Mouse (Mus musculus) cerebellum, adult 9-11 months (tissue): Measurements from ENCODE around the gene Prrc2b.

Source experiments
- DNase-seq: peaks from one replicate; pipeline ENCODE4 v3.0.0; 2022

Gene Prrc2b

DNA sequence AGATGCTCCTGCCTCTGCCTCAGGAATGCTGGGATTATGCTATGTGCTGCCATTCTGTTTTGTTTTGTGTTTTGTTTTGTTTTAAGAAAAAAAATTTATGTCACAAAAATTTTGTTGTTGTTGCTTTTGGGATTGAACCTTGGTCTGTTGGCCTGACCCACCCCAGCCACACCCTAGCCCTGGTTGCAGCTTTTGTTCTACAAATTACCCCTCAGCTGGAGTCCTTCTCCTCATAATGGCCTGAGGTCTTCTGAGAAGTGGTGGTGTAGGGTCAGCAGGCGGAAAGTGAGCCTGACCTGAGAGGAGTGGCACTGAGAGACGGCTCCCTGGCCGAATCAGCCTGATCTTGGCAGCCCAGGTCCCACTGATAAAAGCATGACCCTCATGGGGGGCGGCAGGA lies 11.8 kb downstream of the Prrc2b start:
- no peak for DNase-seq

GRCm38 (mm10) chr2:32163057-32163456 lies 12.2 kb downstream of the Prrc2b start:
- DNase-seq: no peak

DNA sequence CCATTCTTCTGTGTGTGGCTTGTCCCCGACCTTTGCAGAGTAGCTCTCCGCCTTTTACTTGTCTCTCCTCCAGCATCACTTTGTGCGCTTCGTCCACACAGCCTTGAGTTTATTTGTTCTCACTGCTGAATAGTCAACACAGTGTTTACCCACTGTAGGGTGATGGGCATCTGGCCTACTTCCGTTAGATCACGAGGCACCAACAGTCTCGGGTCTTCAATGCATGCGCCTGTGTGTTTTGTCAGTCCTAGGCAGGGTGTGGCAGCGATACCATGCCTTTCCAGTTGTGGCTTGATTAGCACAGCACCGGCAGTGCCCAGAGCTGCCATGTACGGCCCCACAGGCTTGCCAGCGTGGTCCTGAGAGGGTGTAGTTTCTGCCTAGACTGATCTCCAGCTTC lies 13.6 kb downstream of the Prrc2b start:
- DNase-seq: no peak

DNA sequence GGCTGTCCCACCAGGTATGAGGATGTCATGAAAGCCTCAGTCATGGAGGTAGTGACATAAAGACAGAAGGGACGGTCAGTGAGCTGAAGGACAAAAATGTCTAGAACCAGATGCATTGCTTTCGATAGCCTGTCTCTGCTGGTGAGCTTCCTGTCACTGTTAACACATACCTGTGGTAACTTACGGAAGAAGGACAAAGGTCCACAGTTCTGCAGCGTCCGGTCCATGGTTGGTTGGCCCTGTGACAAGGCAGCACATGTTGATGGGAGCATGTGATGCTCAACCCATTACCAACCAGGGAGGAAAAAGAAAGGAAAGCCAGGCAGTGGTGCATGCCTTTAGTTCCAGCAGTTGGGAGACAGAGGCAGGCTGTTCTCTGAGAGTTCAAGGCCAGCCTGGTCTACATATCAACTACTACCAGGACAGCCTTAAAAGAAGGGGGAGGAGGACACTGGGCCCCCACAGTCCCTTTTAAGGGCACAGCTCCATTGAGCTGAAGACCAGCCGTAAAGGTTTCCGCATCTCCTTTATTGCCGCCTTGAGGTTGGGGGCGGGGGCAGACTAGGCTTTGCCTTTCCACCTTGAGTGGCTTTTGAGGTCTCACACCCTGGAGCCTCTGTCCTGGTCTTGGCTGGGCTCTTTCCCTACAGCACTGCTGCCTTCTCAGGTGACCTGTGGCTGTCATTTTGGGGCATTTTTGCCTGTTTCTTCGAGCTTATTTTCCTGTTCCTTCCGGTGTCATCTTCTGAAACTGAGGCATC lies 14.3 kb downstream of the Prrc2b start:
- DNase-seq: no peak

GRCm38 (mm10) chr2:32166581-32166980 lies 15.7 kb downstream of the Prrc2b start:
- no peak for DNase-seq

DNA sequence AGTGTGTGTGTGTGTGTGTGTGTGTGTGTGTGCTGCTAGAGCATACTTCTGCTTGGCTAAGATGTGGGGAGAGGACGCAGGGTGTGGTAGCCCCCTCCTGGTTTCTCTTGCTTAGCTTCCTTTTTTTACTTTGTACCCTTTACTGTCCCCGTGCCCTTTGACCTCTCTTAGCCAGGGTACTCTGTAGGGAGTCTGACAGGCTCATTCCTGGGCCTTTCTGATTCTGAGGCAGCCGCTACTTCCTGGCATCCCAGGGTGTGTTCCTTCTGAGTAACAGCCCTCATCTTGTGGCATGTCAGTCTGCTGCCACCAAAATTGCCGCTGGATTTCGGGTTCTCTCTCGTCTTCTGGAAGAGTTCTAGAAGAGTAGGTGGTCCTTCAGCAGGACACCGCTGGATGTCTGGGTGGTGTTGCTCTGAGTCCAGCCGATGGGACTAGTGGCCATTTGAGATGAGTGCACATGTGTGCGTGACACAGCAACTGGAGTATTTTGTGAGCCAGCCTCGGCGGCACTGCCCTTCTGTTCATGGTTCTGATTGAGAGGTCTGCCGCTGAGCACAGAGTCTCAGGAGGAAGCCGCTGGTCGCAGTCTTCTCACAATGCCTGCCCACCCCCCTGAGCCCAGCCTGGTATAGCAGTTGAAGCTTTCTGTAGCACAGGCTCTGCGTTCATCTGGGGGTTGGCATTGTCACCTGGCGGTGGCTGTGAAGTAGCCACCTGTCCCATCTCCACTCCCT lies 16.3 kb downstream of the Prrc2b start:
- DNase-seq: no peak

DNA sequence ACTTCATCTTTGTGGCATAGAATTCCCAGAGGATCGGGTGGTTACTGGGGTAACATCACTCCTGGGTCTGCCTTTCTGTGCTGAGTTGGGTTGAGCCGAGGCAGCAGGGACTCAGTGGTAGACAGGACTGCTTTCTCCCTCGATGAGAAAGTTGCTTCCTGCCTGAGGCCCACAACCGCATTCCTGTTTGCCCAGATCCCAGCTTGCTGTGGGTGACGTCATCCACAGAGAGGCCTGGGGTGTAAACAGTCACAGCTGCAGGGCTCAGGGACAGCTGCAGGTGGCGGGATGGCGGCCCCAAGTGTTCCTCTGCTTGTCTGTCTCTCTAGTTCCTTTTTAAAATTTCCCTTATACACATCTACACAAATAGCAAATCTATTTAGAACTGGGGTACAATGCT lies 16.9 kb downstream of the Prrc2b start:
- DNase-seq: no peak

DNA sequence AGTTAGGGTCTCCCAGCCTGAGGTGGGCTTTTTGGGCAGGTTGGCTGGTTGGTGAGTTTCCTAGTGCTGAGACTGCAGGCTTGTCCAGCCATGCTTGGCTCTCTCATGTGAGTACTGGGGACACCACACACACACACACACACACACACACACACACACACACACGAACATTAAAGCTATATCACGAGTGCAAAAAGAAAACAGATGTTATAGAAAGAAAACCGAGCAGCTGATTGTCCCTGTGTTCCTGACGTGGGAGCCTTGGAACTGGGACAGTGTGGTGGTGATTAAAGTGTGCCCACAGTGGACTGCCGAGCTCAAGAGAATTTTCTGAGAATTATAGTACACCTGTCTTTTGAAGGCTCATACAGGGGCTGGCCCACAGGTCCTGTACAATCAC lies 18.4 kb downstream of the Prrc2b start:
- no peak for DNase-seq

DNA sequence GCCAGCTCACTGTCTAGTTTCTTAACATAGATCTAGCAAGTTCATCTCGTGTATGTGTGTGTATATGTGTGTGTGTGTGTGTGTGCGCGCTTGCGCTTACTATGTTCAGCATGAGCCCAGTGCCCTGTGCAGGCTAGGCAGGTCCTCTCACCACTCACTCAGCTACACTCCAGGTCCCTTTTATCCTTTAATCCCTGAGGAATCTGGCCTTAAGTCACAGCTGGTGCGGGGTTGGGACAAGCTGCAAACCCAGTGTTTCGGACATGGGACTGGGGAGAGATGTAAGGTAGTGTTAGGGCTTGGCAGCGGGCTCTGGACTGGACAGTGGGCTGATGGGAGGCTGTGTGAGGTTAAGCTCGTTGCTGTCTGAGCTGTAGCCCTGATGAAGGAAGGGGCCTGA lies 19.1 kb downstream of the Prrc2b start:
- no peak for DNase-seq

GRCm38 (mm10) chr2:32171658-32172433 lies 21.0 kb downstream of the Prrc2b start:
- DNase-seq: no peak

GRCm38 (mm10) chr2:32174170-32174741 lies 23.4 kb downstream of the Prrc2b start:
- peak; percentile 86 for DNase-seq

DNA sequence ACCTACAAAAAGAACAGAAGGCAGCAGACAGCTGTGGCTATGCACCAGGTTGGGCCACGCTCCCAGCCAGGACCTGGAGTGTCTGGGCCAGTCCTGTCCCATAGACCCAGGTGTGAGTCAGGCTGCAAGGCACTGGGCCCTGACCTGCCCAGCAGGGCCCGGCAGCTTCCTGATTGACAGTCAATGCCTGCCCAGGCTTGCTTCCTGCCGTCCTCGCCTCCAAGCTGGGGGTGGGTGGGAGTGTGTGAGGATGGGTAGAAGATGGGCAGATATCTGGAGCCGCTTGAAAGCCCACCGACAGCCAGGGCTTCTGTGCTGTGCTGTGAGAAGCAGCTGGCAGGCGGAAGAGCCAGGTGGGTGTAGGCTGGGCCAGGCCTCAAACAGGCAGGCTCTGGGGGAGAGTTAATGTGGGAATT lies 24.2 kb downstream of the Prrc2b start:
- DNase-seq: peak; percentile 82

GRCm38 (mm10) chr2:32175508-32175907 lies 24.6 kb downstream of the Prrc2b start:
- DNase-seq: no peak

DNA sequence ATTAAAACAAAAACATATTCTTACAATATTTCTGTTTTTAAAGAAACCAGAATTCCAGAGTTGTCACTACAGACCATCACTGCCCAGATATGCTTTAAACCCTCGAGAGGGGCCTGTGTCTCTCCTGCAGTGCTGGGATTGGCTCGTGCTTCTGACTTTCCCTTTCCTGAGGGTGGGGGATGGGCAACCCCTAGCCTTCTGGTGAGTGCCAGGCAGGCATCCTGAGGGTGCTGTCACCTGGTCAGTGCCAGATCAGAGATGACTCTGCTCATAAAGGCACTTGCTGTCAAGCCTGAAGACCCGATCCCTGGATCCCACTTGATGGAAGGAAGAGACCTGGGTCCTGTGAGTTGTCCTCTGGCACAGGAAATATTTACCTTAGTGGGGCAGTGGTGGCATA lies 26.0 kb downstream of the Prrc2b start:
- peak; percentile 73 for DNase-seq

DNA sequence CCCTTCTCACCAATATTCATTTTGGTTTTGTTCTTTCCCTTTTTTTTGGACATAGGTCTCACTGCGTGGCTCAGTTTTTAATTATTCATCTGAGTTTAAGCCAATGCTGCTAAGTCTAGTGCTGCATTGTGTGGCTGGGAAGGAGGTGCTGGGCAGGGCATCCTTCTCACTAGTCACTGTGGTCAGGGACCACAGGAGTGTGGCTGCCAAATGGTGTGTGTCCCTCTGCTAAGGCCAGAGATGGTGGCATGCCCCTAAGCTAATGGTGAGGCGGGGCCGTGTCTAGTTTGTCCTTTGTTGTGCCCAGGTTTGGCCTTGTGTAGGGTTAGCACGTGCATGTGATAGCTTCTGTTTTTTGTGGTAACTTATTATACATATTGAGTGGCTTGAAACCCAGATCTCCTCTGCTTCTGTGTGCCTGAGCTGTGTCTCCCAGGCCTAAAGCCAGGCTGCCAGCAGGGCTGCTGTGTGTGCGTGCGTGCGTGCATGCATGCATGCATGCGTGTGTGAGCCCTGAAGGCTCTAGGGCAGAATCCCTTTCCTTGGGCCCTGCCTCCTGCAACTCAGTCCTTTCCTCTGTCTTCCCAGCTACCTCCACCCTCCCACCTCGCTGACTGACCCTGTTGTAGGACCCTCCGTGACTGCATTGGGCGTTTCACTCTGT lies 26.6 kb downstream of the Prrc2b start:
- no peak for DNase-seq

DNA sequence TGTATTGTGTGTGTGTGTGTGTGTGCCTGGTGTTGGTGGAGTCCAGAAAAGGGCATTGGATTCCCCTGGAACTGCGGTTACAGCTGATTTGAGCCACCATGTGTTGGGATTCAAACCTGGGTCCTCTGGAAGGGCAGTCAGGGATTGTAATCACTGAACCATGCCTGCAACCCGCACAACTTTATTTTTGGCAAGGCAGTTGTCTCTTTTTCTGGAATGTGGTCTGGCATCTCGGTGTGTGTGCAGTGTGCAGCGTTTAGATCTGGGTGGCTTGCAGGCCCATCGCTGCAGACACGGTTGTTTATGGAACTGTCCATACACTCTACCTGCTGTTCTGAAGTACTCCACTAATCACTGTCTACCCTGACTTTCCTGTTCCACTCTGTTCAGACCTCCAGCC lies 28.5 kb downstream of the Prrc2b start:
- no peak for DNase-seq

DNA sequence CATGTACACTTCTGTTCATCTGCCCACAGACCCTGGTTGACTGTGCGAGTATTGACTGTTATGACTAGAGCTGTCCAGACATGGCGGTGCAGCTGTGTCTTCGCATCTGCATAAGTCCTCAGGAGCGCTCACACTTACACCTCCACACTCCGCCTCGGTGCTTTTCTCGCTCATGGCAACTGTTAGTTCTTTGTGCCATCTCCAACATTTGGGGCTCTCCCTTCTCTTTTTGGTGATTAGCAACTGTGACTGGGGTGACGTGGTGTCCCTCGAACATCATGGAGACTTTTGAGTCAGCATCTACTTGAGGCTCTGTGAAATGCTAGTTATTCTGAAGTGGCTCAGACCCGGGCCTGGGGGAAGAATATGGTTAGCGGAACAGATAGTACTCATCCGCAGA lies 29.2 kb downstream of the Prrc2b start:
- no peak for DNase-seq

GRCm38 (mm10) chr2:32181364-32181763 lies 30.5 kb downstream of the Prrc2b start:
- no peak for DNase-seq

GRCm38 (mm10) chr2:32182119-32182518 lies 31.2 kb downstream of the Prrc2b start:
- no peak for DNase-seq

GRCm38 (mm10) chr2:32182676-32183296 lies 31.9 kb downstream of the Prrc2b start:
- peak; percentile 73 for DNase-seq

GRCm38 (mm10) chr2:32187019-32187551 lies 36.2 kb downstream of the Prrc2b start:
- DNase-seq: peak; percentile 82

DNA sequence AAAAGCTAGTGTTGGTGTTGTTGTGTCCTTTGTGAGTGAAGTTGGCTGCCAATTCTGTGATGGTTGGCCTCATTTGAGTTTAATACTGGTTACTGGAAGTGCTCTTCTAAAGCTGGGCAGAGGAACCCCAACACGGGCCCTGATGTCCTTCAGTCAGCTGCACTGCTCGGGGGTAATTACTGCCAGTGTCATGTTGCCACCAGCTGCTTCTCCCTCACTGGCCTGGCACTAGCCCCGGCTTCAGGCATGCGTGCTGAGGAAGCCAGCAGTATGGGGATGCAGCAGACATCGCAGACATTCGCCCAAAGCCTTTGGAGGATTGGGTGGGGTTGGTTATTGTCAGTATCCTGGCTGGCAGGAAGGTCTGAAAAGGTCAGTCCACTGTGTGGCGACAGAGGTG lies 36.8 kb downstream of the Prrc2b start:
- peak; percentile 73 for DNase-seq
